Mouse (Mus musculus): ENCODE measurements at regions not wholly inside any gene's neighbourhood (a gene's known extent, or its start where the extent isn't known, plus 50 kb on each side); places are given as distances from the start of the nearest gene placed in this dataset.

- H3K27ac ChIP-seq (ENCODE audit: control insufficient read depth, insufficient read depth, low read length), result no peak overlapping the region
- no peak overlapping the region for H3K4me3 ChIP-seq (ENCODE audit: control insufficient read depth, insufficient read depth, low read length)
- TF ChIP-seq POLR2A (IDR thresholded peaks at IDR 0.05; ENCODE audit: control insufficient read depth, extremely low read depth, insufficient read depth, low read length, poor library complexity) (no peak), CTCF (IDR thresholded peaks at IDR 0.05; ENCODE audit: borderline replicate concordance, control insufficient read depth, extremely low read depth, insufficient read depth, low read length, poor library complexity) (no peak)
- peaks cover 11% of the 10 kb centered on the region for H3K4me1 ChIP-seq (replicated peaks; ENCODE audit: control insufficient read depth, insufficient read depth, low read length)
- H3K27me3 ChIP-seq (ENCODE audit: control insufficient read depth, insufficient read depth, low read length), result no peaks in the 10 kb centered on the region
- no peaks in the 10 kb centered on the region for H3K36me3 ChIP-seq (ENCODE audit: control insufficient read depth, insufficient read depth, low read length)
- DNase-seq, result no peak
- WGBS, result 40% methylated on average over 8 of the region's 8 CpGs
Measured at GRCm38 (mm10) chr2:160456681-160457080, 89.8 kb upstream of the Mafb start.

- H3K27me3 ChIP-seq (ENCODE audit: control insufficient read depth, insufficient read depth, low read length), result no peaks in the 10 kb centered on the region
- H3K4me3 ChIP-seq (ENCODE audit: control insufficient read depth, insufficient read depth, low read length), result no peak overlapping the region
- no peaks in the 10 kb centered on the region for H3K36me3 ChIP-seq (ENCODE audit: control insufficient read depth, insufficient read depth, low read length)
- H3K4me1 ChIP-seq (replicated peaks; ENCODE audit: control insufficient read depth, insufficient read depth, low read length), result peaks cover 3% of the 10 kb centered on the region
- TF ChIP-seq POLR2A (IDR thresholded peaks at IDR 0.05; ENCODE audit: control insufficient read depth, extremely low read depth, insufficient read depth, low read length, poor library complexity), result no peak
- TF ChIP-seq CTCF (IDR thresholded peaks at IDR 0.05; ENCODE audit: borderline replicate concordance, control insufficient read depth, extremely low read depth, insufficient read depth, low read length, poor library complexity), result no peak
- WGBS, result 82% methylated on average over 4 of the region's 4 CpGs
- H3K27ac ChIP-seq (ENCODE audit: control insufficient read depth, insufficient read depth, low read length), result no peak overlapping the region
- DNase-seq, result no peak
Measured at GRCm38 (mm10) chr2:160471561-160471960, 104.7 kb upstream of the Mafb start.

- Histone ChIP-seq H3K36me3 (ENCODE audit: control insufficient read depth, insufficient read depth, low read length) (no peaks in the 10 kb centered on the region), H3K27me3 (ENCODE audit: control insufficient read depth, insufficient read depth, low read length) (no peaks in the 10 kb centered on the region), H3K4me3 (ENCODE audit: control insufficient read depth, insufficient read depth, low read length) (no peak overlapping the region), H3K4me1 (replicated peaks; ENCODE audit: control insufficient read depth, insufficient read depth, low read length) (peaks cover 10% of the 10 kb centered on the region), H3K27ac (ENCODE audit: control insufficient read depth, insufficient read depth, low read length) (no peak overlapping the region)
- 94% methylated on average over 3 of the region's 3 CpGs for WGBS
- no peak for TF ChIP-seq POLR2A (IDR thresholded peaks at IDR 0.05; ENCODE audit: control insufficient read depth, extremely low read depth, insufficient read depth, low read length, poor library complexity)
- no peak for TF ChIP-seq CTCF (IDR thresholded peaks at IDR 0.05; ENCODE audit: borderline replicate concordance, control insufficient read depth, extremely low read depth, insufficient read depth, low read length, poor library complexity)
- no peak for DNase-seq
Measured at GRCm38 (mm10) chr2:160476181-160476580, 109.3 kb upstream of the Mafb start.

GRCm38 (mm10) chr2:160479240-160479639, 112.4 kb upstream of the Mafb start:
- Histone ChIP-seq H3K27ac (ENCODE audit: control insufficient read depth, insufficient read depth, low read length) (no peak overlapping the region), H3K36me3 (ENCODE audit: control insufficient read depth, insufficient read depth, low read length) (no peaks in the 10 kb centered on the region), H3K4me3 (ENCODE audit: control insufficient read depth, insufficient read depth, low read length) (no peak overlapping the region), H3K4me1 (replicated peaks; ENCODE audit: control insufficient read depth, insufficient read depth, low read length) (peaks cover 10% of the 10 kb centered on the region), H3K27me3 (ENCODE audit: control insufficient read depth, insufficient read depth, low read length) (no peaks in the 10 kb centered on the region)
- DNase-seq, result no peak
- TF ChIP-seq CTCF (IDR thresholded peaks at IDR 0.05; ENCODE audit: borderline replicate concordance, control insufficient read depth, extremely low read depth, insufficient read depth, low read length, poor library complexity) (no peak), POLR2A (IDR thresholded peaks at IDR 0.05; ENCODE audit: control insufficient read depth, extremely low read depth, insufficient read depth, low read length, poor library complexity) (no peak)
- 57% methylated on average over 7 of the region's 7 CpGs for WGBS

- Histone ChIP-seq H3K27me3 (ENCODE audit: control insufficient read depth, insufficient read depth, low read length) (no peaks in the 10 kb centered on the region), H3K27ac (ENCODE audit: control insufficient read depth, insufficient read depth, low read length) (no peak overlapping the region), H3K4me1 (replicated peaks; ENCODE audit: control insufficient read depth, insufficient read depth, low read length) (no peaks in the 10 kb centered on the region), H3K4me3 (ENCODE audit: control insufficient read depth, insufficient read depth, low read length) (no peak overlapping the region), H3K36me3 (ENCODE audit: control insufficient read depth, insufficient read depth, low read length) (no peaks in the 10 kb centered on the region)
- WGBS, result 93% methylated on average over 5 of the region's 5 CpGs
- TF ChIP-seq CTCF (IDR thresholded peaks at IDR 0.05; ENCODE audit: borderline replicate concordance, control insufficient read depth, extremely low read depth, insufficient read depth, low read length, poor library complexity) (no peak), POLR2A (IDR thresholded peaks at IDR 0.05; ENCODE audit: control insufficient read depth, extremely low read depth, insufficient read depth, low read length, poor library complexity) (no peak)
- DNase-seq, result no peak
Measured at GRCm38 (mm10) chr2:160485097-160485496, 118.2 kb upstream of the Mafb start.

- no peak overlapping the region for H3K4me3 ChIP-seq (ENCODE audit: control insufficient read depth, insufficient read depth, low read length)
- no peak for DNase-seq
- H3K4me1 ChIP-seq (replicated peaks; ENCODE audit: control insufficient read depth, insufficient read depth, low read length), result no peaks in the 10 kb centered on the region
- no peak overlapping the region for H3K27ac ChIP-seq (ENCODE audit: control insufficient read depth, insufficient read depth, low read length)
- no peaks in the 10 kb centered on the region for H3K27me3 ChIP-seq (ENCODE audit: control insufficient read depth, insufficient read depth, low read length)
- WGBS, result 92% methylated on average over 5 of the region's 5 CpGs
- H3K36me3 ChIP-seq (ENCODE audit: control insufficient read depth, insufficient read depth, low read length), result no peaks in the 10 kb centered on the region
- TF ChIP-seq POLR2A (IDR thresholded peaks at IDR 0.05; ENCODE audit: control insufficient read depth, extremely low read depth, insufficient read depth, low read length, poor library complexity) (no peak), CTCF (IDR thresholded peaks at IDR 0.05; ENCODE audit: borderline replicate concordance, control insufficient read depth, extremely low read depth, insufficient read depth, low read length, poor library complexity) (no peak)
Measured at GRCm38 (mm10) chr2:160485515-160485914, 118.7 kb upstream of the Mafb start.

- TF ChIP-seq POLR2A (IDR thresholded peaks at IDR 0.05; ENCODE audit: control insufficient read depth, extremely low read depth, insufficient read depth, low read length, poor library complexity), result no peak
- TF ChIP-seq CTCF (IDR thresholded peaks at IDR 0.05; ENCODE audit: borderline replicate concordance, control insufficient read depth, extremely low read depth, insufficient read depth, low read length, poor library complexity), result no peak
- H3K27me3 ChIP-seq (ENCODE audit: control insufficient read depth, insufficient read depth, low read length), result no peaks in the 10 kb centered on the region
- H3K4me1 ChIP-seq (replicated peaks; ENCODE audit: control insufficient read depth, insufficient read depth, low read length), result no peaks in the 10 kb centered on the region
- no peaks in the 10 kb centered on the region for H3K36me3 ChIP-seq (ENCODE audit: control insufficient read depth, insufficient read depth, low read length)
- DNase-seq, result no peak
- no peak overlapping the region for H3K27ac ChIP-seq (ENCODE audit: control insufficient read depth, insufficient read depth, low read length)
- WGBS, result 20% methylated on average over 1 of the region's 1 CpGs
- no peak overlapping the region for H3K4me3 ChIP-seq (ENCODE audit: control insufficient read depth, insufficient read depth, low read length)
Measured at GRCm38 (mm10) chr2:160499726-160500125, 132.9 kb upstream of the Mafb start.

Data from thymus, adult 2 months (tissue).